Mouse (Mus musculus) forebrain, embryonic 14.5 days (tissue): ENCODE measurements at regions not wholly inside any gene's neighbourhood (a gene's known extent, or its start where the extent isn't known, plus 50 kb on each side); places are given as distances from the start of the nearest gene placed in this dataset.

Experiments used
- ATAC-seq: fragments of 200-750 bp; cut with Nextera tagmentation; 2 replicates; pipeline ENCODE4 v1.8.0; 2017; ENCODE audit warnings: mild to moderate bottlenecking, moderate library complexity
- DNase-seq: peaks from one replicate; pipeline ENCODE4 v3.0.0-alpha.2; 2015; ENCODE audit warnings: low spot score
- H3K27ac ChIP-seq: fragments of 300-500 bp; sonication (generic); 2 replicates; pipeline ENCODE4 v1.5.1; 2014; ENCODE audit warnings: low read depth, mild to moderate bottlenecking, control low read depth, low read length, moderate library complexity
- H3K27me3 ChIP-seq: fragments of 300-500 bp; sonication (generic); replicated peaks from 2 replicates; pipeline ENCODE4 v1.6.1; 2014; ENCODE audit warnings: low read length, control low read depth, mixed read lengths; ENCODE audit not compliant: control insufficient read depth, insufficient read depth
- H3K36me3 ChIP-seq: fragments of 300-500 bp; sonication (generic); 2 replicates; pipeline ENCODE4 v1.6.1; 2014; ENCODE audit warnings: low read length, control low read depth; ENCODE audit not compliant: control insufficient read depth, insufficient read depth
- H3K4me1 ChIP-seq: fragments of 300-500 bp; sonication (generic); 2 replicates; pipeline ENCODE4 v1.6.1; 2014; ENCODE audit warnings: antibody characterized with exemption, low read length, control low read depth; ENCODE audit not compliant: control insufficient read depth, insufficient read depth
- H3K4me2 ChIP-seq: fragments of 300-500 bp; sonication (generic); 2 replicates; pipeline ENCODE4 v1.6.1; 2014; ENCODE audit warnings: mild to moderate bottlenecking, control low read depth, low read length
- H3K4me3 ChIP-seq: fragments of 300-500 bp; sonication (generic); 2 replicates; pipeline ENCODE4 v1.5.1; 2014; ENCODE audit warnings: low read depth, low read length, control low read depth
- H3K9ac ChIP-seq: fragments of 300-500 bp; sonication (generic); 2 replicates; pipeline ENCODE4 v1.6.1; 2014; ENCODE audit warnings: mild to moderate bottlenecking, low read length, control low read depth, moderate library complexity
- H3K9me3 ChIP-seq: fragments of 300-500 bp; sonication (generic); replicated peaks from 2 replicates; pipeline ENCODE4 v1.6.1; 2016; ENCODE audit warnings: low read length, control low read depth, mixed read lengths; ENCODE audit not compliant: control insufficient read depth
- WGBS: fragments of 180-500 bp; shearing (Covaris S2); extraction: QIAGEN DNeasy Blood & Tissue Kit; methylation state at CpG from one replicate; pipeline ENCODE4 v1.1.7; 2014; 5-methylcytosine and 5-hydroxymethylcytosine counted together

- no peak overlapping the region for H3K4me2 ChIP-seq
- no peak overlapping the region for H3K27ac ChIP-seq
- no peaks in the 10 kb centered on the region; the same call in 1 of the 2 replicates for H3K4me1 ChIP-seq
- H3K36me3 ChIP-seq: no peaks in the 10 kb centered on the region
- DNase-seq (peak; percentile 46), ATAC-seq (no peak)
- H3K4me3 ChIP-seq: no peak overlapping the region
- no peaks in the 10 kb centered on the region for H3K9me3 ChIP-seq
- H3K27me3 ChIP-seq: no peaks in the 10 kb centered on the region
- H3K9ac ChIP-seq: no peak overlapping the region
- 70% methylated on average over 6 of the region's 6 CpGs for WGBS
Observed at GRCm38 (mm10) chr5:132594796-132595195, 51.7 kb upstream of the Auts2 start.
